Mouse (Mus musculus): ENCODE data around the gene Itga2.
A peak's percentile ranks its signal among the peaks of the same experiment; 100 is the strongest.

The Itga2 gene

GRCm38 (mm10) chr13:114931775-114932294, at the start of gene Itga2:
Gene Itga2 (minus strand): TSS chr13:114932100.
- DNase-seq (ENCODE audit: extremely low spot score, low read depth, low spot score), result no peak

- no peak for DNase-seq (ENCODE audit: extremely low spot score, low read depth, low spot score)
Observed at GRCm38 (mm10) chr13:114980831-114981419, 49.0 kb upstream of the Itga2 start.

- DNase-seq (ENCODE audit: extremely low spot score, low read depth, low spot score), result no peak
Observed at GRCm38 (mm10) chr13:114974484-114975042, 42.7 kb upstream of the Itga2 start.

GRCm38 (mm10) chr13:114971905-114972304, 40.0 kb upstream of the Itga2 start:
- DNase-seq (ENCODE audit: extremely low spot score, low read depth, low spot score), result no peak

- DNase-seq (ENCODE audit: extremely low spot score, low read depth, low spot score), result peak; percentile 68
Observed at GRCm38 (mm10) chr13:114964233-114964632, 32.3 kb upstream of the Itga2 start.

GRCm38 (mm10) chr13:114954516-114954915, 22.6 kb upstream of the Itga2 start:
- DNase-seq (ENCODE audit: extremely low spot score, low read depth, low spot score), result no peak

- no peak for DNase-seq (ENCODE audit: extremely low spot score, low read depth, low spot score)
Observed at GRCm38 (mm10) chr13:114933541-114933940, 1.6 kb upstream of the Itga2 start.

GRCm38 (mm10) chr13:114930996-114931649, 777 bp downstream of the Itga2 start:
- no peak for DNase-seq (ENCODE audit: extremely low spot score, low read depth, low spot score)

GRCm38 (mm10) chr13:114924785-114925184, 7.1 kb downstream of the Itga2 start:
- no peak for DNase-seq (ENCODE audit: extremely low spot score, low read depth, low spot score)

GRCm38 (mm10) chr13:114923331-114923730, 8.6 kb downstream of the Itga2 start:
- DNase-seq (ENCODE audit: extremely low spot score, low read depth, low spot score), result no peak

- DNase-seq (ENCODE audit: extremely low spot score, low read depth, low spot score), result no peak
Observed at GRCm38 (mm10) chr13:114915767-114916166, 16.1 kb downstream of the Itga2 start.

GRCm38 (mm10) chr13:114914963-114915362, 16.9 kb downstream of the Itga2 start:
- DNase-seq (ENCODE audit: extremely low spot score, low read depth, low spot score), result no peak

- DNase-seq (ENCODE audit: extremely low spot score, low read depth, low spot score), result no peak
Observed at GRCm38 (mm10) chr13:114914559-114914958, 17.3 kb downstream of the Itga2 start.

- no peak for DNase-seq (ENCODE audit: extremely low spot score, low read depth, low spot score)
Observed at GRCm38 (mm10) chr13:114910629-114911028, 21.3 kb downstream of the Itga2 start.

GRCm38 (mm10) chr13:114909514-114909913, 22.4 kb downstream of the Itga2 start:
- DNase-seq (ENCODE audit: extremely low spot score, low read depth, low spot score), result no peak

- no peak for DNase-seq (ENCODE audit: extremely low spot score, low read depth, low spot score)
Observed at GRCm38 (mm10) chr13:114907876-114908275, 24.0 kb downstream of the Itga2 start.

GRCm38 (mm10) chr13:114896751-114897386, 35.0 kb downstream of the Itga2 start:
- no peak for DNase-seq (ENCODE audit: extremely low spot score, low read depth, low spot score)

GRCm38 (mm10) chr13:114895896-114896295, 36.0 kb downstream of the Itga2 start:
- DNase-seq (ENCODE audit: extremely low spot score, low read depth, low spot score), result no peak

GRCm38 (mm10) chr13:114894718-114895117, 37.2 kb downstream of the Itga2 start:
- no peak for DNase-seq (ENCODE audit: extremely low spot score, low read depth, low spot score)

- DNase-seq (ENCODE audit: extremely low spot score, low read depth, low spot score), result no peak
Observed at GRCm38 (mm10) chr13:114891655-114892054, 40.2 kb downstream of the Itga2 start.

GRCm38 (mm10) chr13:114887695-114888094, 44.2 kb downstream of the Itga2 start:
- no peak for DNase-seq (ENCODE audit: extremely low spot score, low read depth, low spot score)

- DNase-seq (ENCODE audit: extremely low spot score, low read depth, low spot score), result no peak
Observed at GRCm38 (mm10) chr13:114887293-114887692, 44.6 kb downstream of the Itga2 start.
